Mouse (Mus musculus): Measurements from ENCODE around the gene Tdrd12. TPM values are rescaled to one million over a fixed set of nuclear protein-coding genes. Genes with fewer than 3 reads are reported as not detected.
"Not testable (repeated sequence)": the region's sequence is repeated elsewhere in the genome, so short reads cannot be mapped to it uniquely, and the experiment has no call there.

The Tdrd12 gene
- total RNA-seq, 2 experiments from 2014 or later, result 0.40 to 0.59 TPM

GRCm38 (mm10) chr7:35556205-35556603 lies 18.7 kb upstream of the Tdrd12 start, which contains the start of gene Nudt19:
TSS of gene Nudt19 (minus strand) at chr7:35556304.
- DNase-seq (ENCODE audit: low spot score in 2 of 2), result no peak

GRCm38 (mm10) chr7:35555224-35556204 lies 18.0 kb upstream of the Tdrd12 start:
- DNase-seq (ENCODE audit: low spot score in 2 of 2), result peak; percentile 88 to 92

- DNase-seq (ENCODE audit: low spot score in 2 of 2), result peak; percentile 30 to 46
Measured at GRCm38 (mm10) chr7:35554605-35555175, 17.1 kb upstream of the Tdrd12 start.

GRCm38 (mm10) chr7:35553751-35554604 lies 16.4 kb upstream of the Tdrd12 start:
- DNase-seq (ENCODE audit: low spot score in 2 of 2), result peak; percentile 47 to 52

GRCm38 (mm10) chr7:35545881-35546280 lies 8.3 kb upstream of the Tdrd12 start:
- peak; percentile 56 to 72 for DNase-seq (ENCODE audit: low spot score in 2 of 2)

GRCm38 (mm10) chr7:35535750-35536512 lies 1.6 kb downstream of the Tdrd12 start:
- no peak for DNase-seq (ENCODE audit: low spot score in 2 of 2)

- not testable (repeated sequence) for DNase-seq (ENCODE audit: low spot score in 2 of 2)
Measured at GRCm38 (mm10) chr7:35530544-35530943, 7.0 kb downstream of the Tdrd12 start.

GRCm38 (mm10) chr7:35530026-35530425 lies 7.5 kb downstream of the Tdrd12 start:
- no peak for DNase-seq (ENCODE audit: low spot score in 2 of 2)

- no peak for DNase-seq (ENCODE audit: low spot score in 2 of 2)
Measured at GRCm38 (mm10) chr7:35526795-35527194, 10.8 kb downstream of the Tdrd12 start.

GRCm38 (mm10) chr7:35501995-35502394 lies 35.5 kb downstream of the Tdrd12 start:
- no peak for DNase-seq (ENCODE audit: low spot score in 2 of 2)

- DNase-seq (ENCODE audit: low spot score in 2 of 2), result peak; percentile 5 to 8
Measured at GRCm38 (mm10) chr7:35497516-35497915, 40.0 kb downstream of the Tdrd12 start.

GRCm38 (mm10) chr7:35491005-35491404 lies 46.5 kb downstream of the Tdrd12 start:
- no peak for DNase-seq (ENCODE audit: low spot score in 2 of 2)

- DNase-seq (ENCODE audit: low spot score in 2 of 2), result no peak
Measured at GRCm38 (mm10) chr7:35490186-35490585, 47.4 kb downstream of the Tdrd12 start.

- no peak for DNase-seq (ENCODE audit: low spot score in 2 of 2)
Measured at GRCm38 (mm10) chr7:35486553-35486952, 51.0 kb downstream of the Tdrd12 start.

GRCm38 (mm10) chr7:35485126-35485525 lies 52.4 kb downstream of the Tdrd12 start:
- no peak for DNase-seq (ENCODE audit: low spot score in 2 of 2)

- DNase-seq (ENCODE audit: low spot score in 2 of 2), result no peak
Measured at GRCm38 (mm10) chr7:35476457-35476856, 61.1 kb downstream of the Tdrd12 start.

- DNase-seq (ENCODE audit: low spot score in 2 of 2), result no peak
Measured at GRCm38 (mm10) chr7:35470794-35471193, 66.8 kb downstream of the Tdrd12 start.

- DNase-seq (ENCODE audit: low spot score in 2 of 2), result no peak
Measured at GRCm38 (mm10) chr7:35467856-35468255, 69.7 kb downstream of the Tdrd12 start.

- no peak for DNase-seq (ENCODE audit: low spot score in 2 of 2)
Measured at GRCm38 (mm10) chr7:35465027-35465426, 72.5 kb downstream of the Tdrd12 start.

- DNase-seq (ENCODE audit: low spot score in 2 of 2), result no peak
Measured at GRCm38 (mm10) chr7:35460971-35461370, 76.6 kb downstream of the Tdrd12 start.

Measured in left cerebral cortex, adult 18-20 months (tissue).